19 mouse cellular contexts compared by ENCODE assay signal in genomic region chr10:41711467-41711866, GRCm38 (mm10). TPM values are rescaled to one million over a fixed set of nuclear protein-coding genes. Genes with fewer than 3 reads are reported as not detected.
DNase-seq lines count a peak whose midpoint lies in the region; ATAC-seq lines count a peak whose summit lies in the region.
"Had no signal": no experiment of that assay in that cellular context is flagged by ENCODE, and none has a peak within 500 bp of the region (broad histone marks: within the 10 kb centered on the region; RNA-seq: fewer than 3 reads in every experiment).

No protein-coding gene starts in this region.

- ATAC-seq in hematopoietic stem cell, adult 5-6 weeks (replicated peaks in 1 of 2; ENCODE audit: insufficient read depth in 1 of 2, low FRiP score in 2 of 2, low TSS enrichment in 1 of 2, low read depth in 1 of 2, poor library complexity in 2 of 2, severe bottlenecking in 2 of 2) = 0 out of 4 replicates have a peak, but pooled peaks have one; percentile 27 to 43
- ATAC-seq: forebrain, postnatal 0 days; intestine, embryonic 16.5 days; midbrain, embryonic 16.5 days had no signal

- DNase-seq in kidney, adult 9 months = peak; percentile 27
- no peak for DNase-seq in kidney, adult 18-20 months
- peak; percentile 4 for DNase-seq in CD4-positive helper T cell, adult 2 months (ENCODE audit: low read depth, low spot score)
- peak; percentile 21 for DNase-seq in R1 (ENCODE audit: low read depth, low spot score)
- no peak for DNase-seq in spleen, postnatal 4 days (ENCODE audit: low spot score in 2 of 2)
- no peak for DNase-seq in thymus, postnatal 0 days (ENCODE audit: low spot score)
- DNase-seq: adrenal gland, postnatal 14 days; cerebellum, adult 8-10 months; cerebellum, postnatal 36 days; forebrain, postnatal 0 days; gastrocnemius, postnatal 36 days; heart, postnatal 4 days; layer of hippocampus, adult 9-11 months; lung, postnatal 4 days; thymus, adult 18-20 months had no signal

RNA-seq across cellular contexts. Expression of gene Ccdc162, which starts 5.0 kb away (rescaled TPM):
- total RNA-seq in hematopoietic stem cell, adult 5-6 weeks (2017) = not detected in 2 replicates
- polyA plus RNA-seq in thymus, postnatal 0 days (2015; fragmentation: Nextera tagmentation; extraction: Ambion mirVana) = 2.3 and 2.4 TPM in 2 replicates
- polyA plus RNA-seq: liver, embryonic 15.5 days had no signal

Comparison
In these comparisons a context has a peak if more than half of its experiments do, and no peak if none do; other contexts are left out.
1. DNase-seq: peak in kidney, adult 9 months (single experiment), CD4-positive helper T cell, adult 2 months (single experiment) and R1 (single experiment); none in kidney, adult 18-20 months (single experiment), spleen, postnatal 4 days (0 of 2) and thymus, postnatal 0 days (single experiment).